Mouse (Mus musculus) ES-Bruce4 (cell line): Measurements from ENCODE around the gene Pkdcc.

Experiments used
- CTCF ChIP-seq: IDR thresholded peaks from one replicate; pipeline ENCODE4 v1.8.1; 2011; ENCODE audit warnings: low read depth, low read length
- EP300 ChIP-seq: IDR thresholded peaks from 2 replicates; pipeline ENCODE4 v1.6.1; 2011; ENCODE audit warnings: low read depth, low read length; ENCODE audit not compliant: insufficient read depth
- POLR2A ChIP-seq: IDR thresholded peaks from one replicate; pipeline ENCODE4 v1.8.1; 2011; ENCODE audit warnings: low read length; ENCODE audit not compliant: insufficient read depth

- TF ChIP-seq EP300 (no peak), POLR2A (no peak), CTCF (no peak)
These were observed 6.0 kb downstream of the Pkdcc start for GRCm38 (mm10) chr17:83220954-83221538.
